Comparison of ENCODE assay signal across 23 mouse cellular contexts in the genomic region with DNA sequence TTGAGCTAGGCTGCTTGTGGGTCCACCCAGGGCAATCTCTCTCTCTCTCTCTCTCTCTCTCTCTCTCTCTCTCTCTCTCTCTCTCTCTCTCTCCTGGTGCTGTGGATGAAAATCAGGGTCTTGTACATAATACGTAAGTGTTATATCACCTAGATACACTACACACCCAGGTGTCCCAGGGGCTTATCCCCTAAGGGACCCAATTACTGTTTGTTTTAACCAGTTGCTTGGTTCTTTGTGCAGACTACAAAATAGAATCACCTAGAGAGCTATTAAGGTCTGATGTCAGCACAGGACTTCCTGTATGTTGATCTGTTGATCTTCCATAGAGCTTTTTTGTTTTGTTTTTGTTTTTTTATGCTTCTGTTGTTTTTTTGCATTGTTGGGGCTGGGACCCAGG.
"Had no signal": no experiment of that assay in that cellular context is flagged by ENCODE, and none has a peak within 500 bp of the region (broad histone marks: within the 10 kb centered on the region; RNA-seq: fewer than 3 reads in every experiment).

No protein-coding gene starts in this region.

- DNase-seq: cerebellum, adult 2 months; cerebellum, adult 8-10 months; cerebellum, adult 9-10 months; cerebellum, adult 9-11 months; cerebellum, postnatal 36 days; embryo, embryonic 11 days; forebrain, postnatal 0 days; gastrocnemius, postnatal 14 days; gastrocnemius, postnatal 25 days; gastrocnemius, postnatal 36 days had no signal

- ATAC-seq: forebrain, embryonic 13.5 days; forebrain, embryonic 14.5 days; forebrain, embryonic 15.5 days; forebrain, embryonic 16.5 days; forebrain, postnatal 0 days had no signal

- H3K9ac ChIP-seq: embryonic facial prominence, embryonic 12.5 days; embryonic facial prominence, embryonic 13.5 days; embryonic facial prominence, embryonic 15.5 days; forebrain, embryonic 12.5 days; forebrain, embryonic 13.5 days; forebrain, embryonic 15.5 days; forebrain, postnatal 0 days had no signal

- H3K36me3 ChIP-seq: embryonic facial prominence, embryonic 12.5 days; embryonic facial prominence, embryonic 13.5 days; embryonic facial prominence, embryonic 15.5 days; forebrain, embryonic 10.5 days; forebrain, embryonic 12.5 days; forebrain, embryonic 15.5 days; heart, embryonic 10.5 days had no signal

- H3K4me2 ChIP-seq: embryonic facial prominence, embryonic 12.5 days; embryonic facial prominence, embryonic 13.5 days; embryonic facial prominence, embryonic 15.5 days; forebrain, embryonic 12.5 days; forebrain, embryonic 13.5 days; forebrain, embryonic 15.5 days had no signal

- H3K4me3 ChIP-seq: embryonic facial prominence, embryonic 12.5 days; embryonic facial prominence, embryonic 13.5 days; embryonic facial prominence, embryonic 15.5 days; erythroblast, embryonic 14.5 days; forebrain, embryonic 10.5 days; forebrain, embryonic 12.5 days; forebrain, embryonic 13.5 days; forebrain, embryonic 15.5 days; gastrocnemius, adult 2 months; heart, adult 2 months; heart, embryonic 10.5 days had no signal

- H3K9me3 ChIP-seq: embryonic facial prominence, embryonic 12.5 days; embryonic facial prominence, embryonic 13.5 days; embryonic facial prominence, embryonic 15.5 days; forebrain, embryonic 10.5 days; forebrain, embryonic 12.5 days; forebrain, embryonic 13.5 days; forebrain, embryonic 15.5 days; heart, embryonic 10.5 days had no signal

- H3K27me3 ChIP-seq: embryonic facial prominence, embryonic 12.5 days; embryonic facial prominence, embryonic 13.5 days; embryonic facial prominence, embryonic 15.5 days; forebrain, embryonic 15.5 days had no signal

- H3K4me1 ChIP-seq: embryonic facial prominence, embryonic 12.5 days; embryonic facial prominence, embryonic 13.5 days; embryonic facial prominence, embryonic 15.5 days; forebrain, embryonic 10.5 days; forebrain, embryonic 12.5 days; forebrain, embryonic 13.5 days; forebrain, embryonic 15.5 days; heart, embryonic 10.5 days had no signal

- H3K27ac ChIP-seq: embryonic facial prominence, embryonic 12.5 days; embryonic facial prominence, embryonic 13.5 days; embryonic facial prominence, embryonic 15.5 days; forebrain, embryonic 10.5 days; forebrain, embryonic 12.5 days; forebrain, embryonic 13.5 days; forebrain, embryonic 15.5 days; gastrocnemius, adult 2 months; heart, adult 2 months; heart, embryonic 10.5 days had no signal
